Mouse (Mus musculus): ENCODE results near the gene Hoxa6. TPM values are rescaled to one million over a fixed set of nuclear protein-coding genes. Genes with fewer than 3 reads are reported as not detected.

Hoxa6 gene
- polyA plus RNA-seq, 1 experiment: not detected

DNA sequence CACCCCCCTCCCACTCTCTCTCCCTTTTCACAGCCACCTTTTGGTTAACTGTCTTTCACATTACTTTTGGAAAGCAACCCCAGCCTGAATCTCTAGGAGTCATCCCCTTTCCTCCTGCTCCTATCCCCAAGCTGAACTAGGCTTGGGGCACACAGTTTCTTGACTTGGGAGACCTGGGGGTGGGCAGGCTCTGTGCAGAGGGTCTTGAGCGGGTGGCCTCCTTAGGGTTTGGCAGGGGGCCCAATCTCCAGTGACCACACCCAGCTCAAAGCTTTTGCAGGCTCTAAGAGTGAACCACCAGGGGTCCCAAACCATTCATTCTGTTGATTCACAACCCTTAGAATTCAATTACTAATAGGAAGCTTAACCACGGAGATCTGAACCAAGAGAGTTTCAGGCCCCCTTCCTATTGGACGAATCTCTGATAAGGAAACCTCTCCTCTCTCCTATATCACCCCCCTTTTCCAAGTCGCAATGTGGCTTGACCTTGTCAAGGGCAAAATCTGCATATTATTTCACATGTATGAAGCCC, 34.3 kb upstream of the Hoxa6 start:
- Histone ChIP-seq H3K4me3 (replicated peaks) (no peak overlapping the region), H3K27me3 (ENCODE audit: control insufficient read depth) (peaks cover 100% of the 10 kb centered on the region), H3K36me3 (ENCODE audit: control insufficient read depth) (no peaks in the 10 kb centered on the region), H3K9me3 (ENCODE audit: control insufficient read depth, low read length) (no peaks in the 10 kb centered on the region), H3K4me1 (ENCODE audit: control insufficient read depth) (no peaks in the 10 kb centered on the region)
- TF ChIP-seq TAL1 (IDR thresholded peaks at IDR 0.05; ENCODE audit: low read length) (no peak), GATA1 (IDR thresholded peaks at IDR 0.05; ENCODE audit: low read length) (no peak)

DNA sequence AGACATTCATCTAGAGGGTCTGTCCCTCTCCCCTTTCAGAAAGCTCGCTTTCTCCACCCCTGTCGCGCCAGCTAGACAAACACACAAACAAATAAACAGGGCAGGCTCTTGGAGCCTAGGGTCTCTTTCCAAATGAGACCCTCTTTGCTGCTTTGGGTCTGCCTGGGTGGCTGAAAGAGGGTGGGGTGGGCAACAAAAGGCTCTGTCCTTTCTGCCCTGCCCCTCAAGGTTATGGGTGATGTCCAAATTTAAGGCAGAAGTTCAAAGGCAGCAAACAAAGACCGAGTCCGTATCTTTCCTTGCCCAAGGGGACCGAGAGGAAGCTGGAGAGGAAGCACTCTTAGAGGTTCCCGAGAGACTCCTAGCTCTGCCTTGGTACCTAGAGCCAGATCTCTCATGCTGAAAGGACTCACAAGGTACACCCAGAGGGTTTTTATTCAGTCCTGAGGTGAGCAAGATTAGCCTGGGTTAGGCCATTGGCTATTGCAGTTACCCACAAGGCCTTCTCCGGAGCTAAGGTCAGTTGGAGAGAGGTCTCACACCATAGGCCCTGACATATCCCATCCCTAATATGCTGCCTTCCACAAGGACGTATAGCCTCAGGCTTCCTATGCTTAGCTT, 32.6 kb upstream of the Hoxa6 start:
- Histone ChIP-seq H3K4me1 (ENCODE audit: control insufficient read depth) (no peaks in the 10 kb centered on the region), H3K36me3 (ENCODE audit: control insufficient read depth) (no peaks in the 10 kb centered on the region), H3K27me3 (ENCODE audit: control insufficient read depth) (peaks cover 100% of the 10 kb centered on the region), H3K4me3 (replicated peaks) (no peak overlapping the region), H3K9me3 (ENCODE audit: control insufficient read depth, low read length) (no peaks in the 10 kb centered on the region)
- TF ChIP-seq GATA1 (IDR thresholded peaks at IDR 0.05; ENCODE audit: low read length): no peak

DNA sequence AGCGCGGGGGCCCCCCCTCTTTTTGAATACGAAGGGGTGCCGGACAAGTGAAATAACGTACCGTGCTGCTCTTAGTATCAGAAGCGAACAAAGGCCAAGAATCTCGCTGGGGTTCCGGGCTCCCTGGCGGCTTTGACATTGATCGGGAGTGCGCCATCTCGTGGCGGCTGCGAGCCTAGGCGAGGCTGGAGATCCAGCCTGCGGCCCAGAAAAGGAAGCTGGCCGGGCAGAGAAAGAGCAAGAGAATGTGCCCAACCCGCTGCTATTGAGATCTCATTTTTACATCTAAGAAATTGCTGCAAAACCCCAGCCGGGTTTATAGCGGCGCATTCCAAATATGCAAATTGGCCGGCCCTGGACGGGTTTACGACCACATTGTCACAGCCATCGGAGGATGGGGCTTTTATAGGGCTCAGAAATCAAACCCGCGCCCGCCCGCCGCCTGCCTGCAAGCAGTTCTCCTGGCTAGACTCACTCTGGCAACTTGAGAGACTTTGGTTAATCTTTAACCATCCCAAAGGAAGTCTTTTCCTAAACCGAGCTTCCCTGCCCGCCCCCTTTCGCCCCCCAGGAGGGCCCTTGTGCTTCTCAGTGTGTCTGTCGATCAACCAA, 32.0 kb upstream of the Hoxa6 start, which contains the start of gene Hoxa10:
TSS of gene Hoxa10 (minus strand) at position 466 of the 612 bp plus-strand sequence.
- Histone ChIP-seq H3K4me3 (replicated peaks) (no peak within 1 kb of the TSS), H3K27me3 (ENCODE audit: control insufficient read depth) (peaks cover 100% of the 10 kb centered on the region), H3K36me3 (ENCODE audit: control insufficient read depth) (no peaks in the 10 kb centered on the region), H3K9me3 (ENCODE audit: control insufficient read depth, low read length) (no peaks in the 10 kb centered on the region), H3K4me1 (ENCODE audit: control insufficient read depth) (no peaks in the 10 kb centered on the region)
- no peak for TF ChIP-seq GATA1 (IDR thresholded peaks at IDR 0.05; ENCODE audit: low read length)
- TF ChIP-seq TAL1 (IDR thresholded peaks at IDR 0.05; ENCODE audit: low read length): no peak

DNA sequence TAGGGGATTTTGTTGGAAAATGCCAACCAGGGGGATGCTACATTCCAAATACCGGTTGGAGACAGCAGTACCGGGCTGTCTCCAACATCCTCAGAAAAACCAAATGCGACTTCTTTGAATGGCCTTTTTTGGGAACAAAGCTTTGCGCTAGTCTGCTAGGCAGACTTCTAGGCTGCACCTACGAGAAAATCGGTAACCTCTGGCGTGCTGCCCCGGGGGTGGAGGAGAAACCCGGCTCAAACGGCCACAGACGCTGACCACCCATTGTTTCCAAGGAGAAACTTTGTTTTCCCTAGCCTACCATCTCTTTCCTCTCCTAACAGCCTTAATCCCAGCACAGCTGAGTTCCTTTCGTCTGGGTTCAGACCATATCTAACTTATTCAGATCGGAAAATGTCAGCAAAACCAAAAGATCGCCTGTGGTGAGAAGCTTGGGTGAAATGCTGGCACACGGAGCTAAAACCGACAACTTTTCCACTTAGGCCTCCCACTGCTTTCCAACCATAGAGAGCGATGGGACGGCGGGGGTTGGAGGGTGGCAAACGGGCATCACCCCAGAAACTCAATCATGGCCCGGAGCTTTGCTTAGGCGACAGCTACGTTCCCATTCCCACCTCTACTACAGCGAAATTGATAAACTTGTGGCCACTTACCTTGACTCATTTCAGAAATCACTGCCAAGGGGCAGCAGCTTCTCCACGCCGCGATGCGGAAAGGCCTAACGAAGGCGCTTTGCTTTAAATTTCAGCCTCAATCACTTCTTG, 31.3 kb upstream of the Hoxa6 start:
- Histone ChIP-seq H3K9me3 (ENCODE audit: control insufficient read depth, low read length) (no peaks in the 10 kb centered on the region), H3K4me3 (replicated peaks) (no peak overlapping the region), H3K36me3 (ENCODE audit: control insufficient read depth) (no peaks in the 10 kb centered on the region), H3K4me1 (ENCODE audit: control insufficient read depth) (no peaks in the 10 kb centered on the region), H3K27me3 (ENCODE audit: control insufficient read depth) (peaks cover 100% of the 10 kb centered on the region)
- no peak for TF ChIP-seq TAL1 (IDR thresholded peaks at IDR 0.05; ENCODE audit: low read length)

DNA sequence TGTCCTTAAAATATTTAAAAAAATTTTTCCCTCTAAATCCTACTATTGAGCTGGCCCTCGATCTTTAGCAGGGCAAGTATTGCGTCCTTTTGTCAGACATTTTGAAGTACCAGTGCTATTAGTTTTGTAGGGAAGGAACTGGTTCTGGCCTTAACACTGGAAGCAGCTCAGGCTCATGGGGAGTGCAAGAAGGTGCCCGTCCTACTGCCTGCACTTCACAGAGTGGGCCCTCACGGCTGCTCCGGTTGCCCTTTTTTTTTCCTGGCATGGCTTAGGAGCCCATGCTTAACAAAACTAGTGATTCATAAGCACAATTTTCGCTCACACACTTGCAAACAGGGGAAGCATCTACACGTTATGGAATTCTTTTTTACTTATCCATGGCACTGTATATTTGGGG, 30.5 kb upstream of the Hoxa6 start:
- no peaks in the 10 kb centered on the region for H3K36me3 ChIP-seq (ENCODE audit: control insufficient read depth)
- H3K27me3 ChIP-seq (ENCODE audit: control insufficient read depth): peaks cover 100% of the 10 kb centered on the region
- no peaks in the 10 kb centered on the region for H3K4me1 ChIP-seq (ENCODE audit: control insufficient read depth)
- TF ChIP-seq TAL1 (IDR thresholded peaks at IDR 0.05; ENCODE audit: low read length) (no peak), GATA1 (IDR thresholded peaks at IDR 0.05; ENCODE audit: low read length) (no peak)
- H3K4me3 ChIP-seq (replicated peaks): no peak overlapping the region
- H3K9me3 ChIP-seq (ENCODE audit: control insufficient read depth, low read length): no peaks in the 10 kb centered on the region; the same call in 1 of the 2 replicates

DNA sequence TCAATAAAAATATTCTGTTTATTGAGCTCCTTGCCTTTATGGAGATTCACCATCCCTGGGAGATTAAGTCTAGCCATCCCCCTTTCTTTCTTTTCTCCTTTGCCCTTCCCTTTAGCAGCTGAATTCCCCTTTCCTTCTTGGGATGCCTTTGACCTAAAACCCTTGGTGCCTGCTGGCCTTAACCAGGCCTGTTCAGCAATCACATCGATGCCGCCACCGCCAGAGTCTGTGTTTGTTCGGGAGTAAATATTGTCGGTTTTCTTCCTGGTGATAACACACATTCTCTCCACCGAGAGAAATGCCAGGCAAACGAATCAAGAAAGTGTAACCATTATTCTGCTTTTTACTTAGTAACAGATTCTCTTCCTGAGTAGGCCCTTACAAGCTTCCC, 29.6 kb upstream of the Hoxa6 start:
- H3K27me3 ChIP-seq (ENCODE audit: control insufficient read depth): peaks cover 100% of the 10 kb centered on the region

DNA sequence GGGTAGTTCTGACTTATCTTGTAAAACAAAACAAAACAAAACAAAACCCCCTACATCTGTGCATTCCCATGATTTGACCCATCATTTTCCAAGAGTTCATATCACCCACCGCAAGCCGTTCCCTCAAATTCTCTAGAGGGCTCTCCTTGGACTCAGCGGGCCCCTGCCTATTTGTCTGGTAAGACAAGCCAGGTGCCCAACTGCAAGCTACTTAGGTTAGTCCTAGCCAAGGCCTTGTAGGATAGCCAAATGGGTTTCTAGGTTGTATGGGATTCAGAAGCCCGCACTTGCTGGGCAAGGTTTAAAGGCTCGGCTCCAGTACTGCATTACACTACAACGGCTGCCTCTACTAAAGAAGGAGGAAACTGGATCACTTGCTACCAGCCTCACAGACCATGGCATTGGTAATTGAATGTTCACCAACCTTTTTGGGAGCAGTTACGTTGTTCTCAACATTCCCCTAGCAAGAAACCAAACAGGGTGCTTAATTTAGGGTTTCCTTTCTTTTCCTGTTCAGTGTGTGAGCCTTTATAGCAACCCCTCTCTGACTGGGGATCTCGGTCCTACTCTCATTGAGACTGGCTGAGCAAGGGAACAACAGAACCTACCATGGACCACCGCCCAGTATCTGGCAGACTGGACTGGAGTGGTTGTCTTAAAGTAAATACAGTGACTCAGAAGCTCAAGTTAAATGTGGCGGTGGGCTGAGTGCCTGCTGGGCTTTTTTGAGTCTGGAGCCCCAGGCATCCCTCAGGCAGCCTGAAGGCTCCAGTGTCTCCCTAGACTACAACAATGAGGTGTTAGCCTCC, 29.0 kb upstream of the Hoxa6 start:
- TF ChIP-seq TAL1 (IDR thresholded peaks at IDR 0.05; ENCODE audit: low read length) (no peak), GATA1 (IDR thresholded peaks at IDR 0.05; ENCODE audit: low read length) (no peak)
- Histone ChIP-seq H3K9me3 (ENCODE audit: control insufficient read depth, low read length) (no peaks in the 10 kb centered on the region; the same call in 1 of the 2 replicates), H3K36me3 (ENCODE audit: control insufficient read depth) (no peaks in the 10 kb centered on the region), H3K4me3 (replicated peaks) (no peak overlapping the region), H3K4me1 (ENCODE audit: control insufficient read depth) (no peaks in the 10 kb centered on the region), H3K27me3 (ENCODE audit: control insufficient read depth) (peaks cover 100% of the 10 kb centered on the region)

More for the DNA sequence above, 29.6 kb upstream of the Hoxa6 start:
- Histone ChIP-seq H3K36me3 (ENCODE audit: control insufficient read depth) (no peaks in the 10 kb centered on the region), H3K4me1 (ENCODE audit: control insufficient read depth) (no peaks in the 10 kb centered on the region), H3K4me3 (replicated peaks) (no peak overlapping the region), H3K9me3 (ENCODE audit: control insufficient read depth, low read length) (no peaks in the 10 kb centered on the region; the same call in 1 of the 2 replicates)
- TF ChIP-seq GATA1 (IDR thresholded peaks at IDR 0.05; ENCODE audit: low read length): no peak
- TF ChIP-seq TAL1 (IDR thresholded peaks at IDR 0.05; ENCODE audit: low read length): no peak

DNA sequence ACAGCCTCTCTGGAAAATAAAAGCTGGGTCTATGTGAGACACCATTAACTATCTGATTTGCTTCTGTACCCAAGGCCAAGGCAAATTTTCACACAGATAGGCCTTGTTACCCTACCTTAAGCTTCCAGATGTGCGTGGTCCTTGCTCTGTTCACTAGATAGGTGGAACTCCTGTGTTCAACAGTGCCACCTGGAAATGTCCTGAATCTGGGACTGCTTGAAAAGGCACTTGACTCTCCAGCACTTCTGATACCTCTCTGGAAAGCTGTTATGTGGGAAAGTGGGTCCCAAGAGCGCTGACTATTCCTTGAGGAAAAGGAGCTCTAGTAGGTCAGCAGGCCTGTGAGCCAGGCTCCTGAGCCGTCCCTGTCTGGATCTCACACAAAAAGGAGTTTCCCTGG, 28.3 kb upstream of the Hoxa6 start:
- no peaks in the 10 kb centered on the region for H3K36me3 ChIP-seq (ENCODE audit: control insufficient read depth)
- H3K9me3 ChIP-seq (ENCODE audit: control insufficient read depth, low read length): no peaks in the 10 kb centered on the region; the same call in 1 of the 2 replicates
- peaks cover 100% of the 10 kb centered on the region for H3K27me3 ChIP-seq (ENCODE audit: control insufficient read depth)
- TF ChIP-seq GATA1 (IDR thresholded peaks at IDR 0.05; ENCODE audit: low read length) (no peak), TAL1 (IDR thresholded peaks at IDR 0.05; ENCODE audit: low read length) (no peak)
- no peaks in the 10 kb centered on the region for H3K4me1 ChIP-seq (ENCODE audit: control insufficient read depth)
- H3K4me3 ChIP-seq (replicated peaks): no peak overlapping the region
